Mouse (Mus musculus): ENCODE results near the gene Ctf1. TPM values are rescaled to one million over a fixed set of nuclear protein-coding genes. Genes with fewer than 3 reads are reported as not detected.

The Ctf1 gene
- polyA plus RNA-seq, 1 experiment = 21.0 TPM

Other genes with a start within 250 kb of the Ctf1 start
- 15.3 and 27.5 TPM in 2 replicates for gene Fbrs, start 233.5 kb upstream of the Ctf1 start, polyA plus RNA-seq (2012; rRNA removed)
- 14.9 and 16.8 TPM in 2 replicates for gene Srcap, start 200.8 kb upstream of the Ctf1 start, polyA plus RNA-seq (2012; rRNA removed)
- gene Gm42715, start 193.2 kb upstream of the Ctf1 start, polyA plus RNA-seq (2012; rRNA removed) = 8.9 and 12.1 TPM in 2 replicates
- 0.18 TPM in 1 of 2 replicates, not detected in the other for gene Tmem265, start 151.3 kb upstream of the Ctf1 start, polyA plus RNA-seq (2012; rRNA removed)
- 65.7 and 72.1 TPM in 2 replicates for gene Phkg2, start 139.4 kb upstream of the Ctf1 start, polyA plus RNA-seq (2012; rRNA removed)
- 16.9 and 18.8 TPM in 2 replicates for gene Ccdc189, start 124.1 kb upstream of the Ctf1 start, polyA plus RNA-seq (2012; rRNA removed)
- gene Rnf40, start 124.0 kb upstream of the Ctf1 start, polyA plus RNA-seq (2012; rRNA removed) = 29.2 and 32.8 TPM in 2 replicates
- 14.6 and 18.1 TPM in 2 replicates for gene Zfp629, start 96.9 kb upstream of the Ctf1 start, polyA plus RNA-seq (2012; rRNA removed)
- 21.2 and 30.4 TPM in 2 replicates for gene Bcl7c, start 3.8 kb upstream of the Ctf1 start, polyA plus RNA-seq (2012; rRNA removed)
- gene Ctf2, start 19.4 kb downstream of the Ctf1 start, polyA plus RNA-seq (2012; rRNA removed) = not detected in 2 replicates
- 25.7 and 26.8 TPM in 2 replicates for gene Fbxl19, start 31.8 kb downstream of the Ctf1 start, polyA plus RNA-seq (2012; rRNA removed)
- 27.1 and 37.9 TPM in 2 replicates for gene Orai3, start 57.1 kb downstream of the Ctf1 start, polyA plus RNA-seq (2012; rRNA removed)
- 7.6 and 11.8 TPM in 2 replicates for gene Setd1a, start 63.9 kb downstream of the Ctf1 start, polyA plus RNA-seq (2012; rRNA removed)
- gene Gm49388, start 72.9 kb downstream of the Ctf1 start, polyA plus RNA-seq (2012; rRNA removed) = not detected in 2 replicates
- 103 and 120 TPM in 2 replicates for gene Hsd3b7, start 87.9 kb downstream of the Ctf1 start, polyA plus RNA-seq (2012; rRNA removed)
- 76.2 and 82.5 TPM in 2 replicates for gene Stx4a, start 111.6 kb downstream of the Ctf1 start, polyA plus RNA-seq (2012; rRNA removed)
- gene Stx1b, start 111.8 kb downstream of the Ctf1 start, polyA plus RNA-seq (2012; rRNA removed) = 16.6 and 24.0 TPM in 2 replicates
- gene Zfp646, start 163.5 kb downstream of the Ctf1 start, polyA plus RNA-seq (2012; rRNA removed) = 18.3 and 22.8 TPM in 2 replicates
- 5.9 and 8.2 TPM in 2 replicates for gene Zfp668, start 164.1 kb downstream of the Ctf1 start, polyA plus RNA-seq (2012; rRNA removed)
- 1.9 and 2.6 TPM in 2 replicates for gene Prss53, start 178.2 kb downstream of the Ctf1 start, polyA plus RNA-seq (2012; rRNA removed)
- gene Gm21974, start 182.7 kb downstream of the Ctf1 start, polyA plus RNA-seq (2012; rRNA removed) = not detected in 2 replicates
- 246 and 309 TPM in 2 replicates for gene Vkorc1, start 182.9 kb downstream of the Ctf1 start, polyA plus RNA-seq (2012; rRNA removed)
- gene Bckdk, start 191.3 kb downstream of the Ctf1 start, polyA plus RNA-seq (2012; rRNA removed) = 118 and 137 TPM in 2 replicates
- gene Kat8, start 199.8 kb downstream of the Ctf1 start, polyA plus RNA-seq (2012; rRNA removed) = 15.9 and 16.4 TPM in 2 replicates
- gene Prss8, start 217.4 kb downstream of the Ctf1 start, polyA plus RNA-seq (2012; rRNA removed) = 80.4 and 83.4 TPM in 2 replicates
- 23.6 and 29.7 TPM in 2 replicates for gene Prss36, start 234.0 kb downstream of the Ctf1 start, polyA plus RNA-seq (2012; rRNA removed)